Mouse (Mus musculus) heart, postnatal 10 days (tissue): ENCODE results near the gene Ptp4a2. TPM values are rescaled to one million over a fixed set of nuclear protein-coding genes. Genes with fewer than 3 reads are reported as not detected.
A peak's percentile ranks its signal among the peaks of the same experiment; 100 is the strongest.
"Not testable (repeated sequence)": the region's sequence is repeated elsewhere in the genome, so short reads cannot be mapped to it uniquely, and the experiment has no call there.

Experiments used
- DNase-seq, 2 experiments: peaks; one replicate each; pipeline ENCODE4 v3.0.0; 2021
- intact Hi-C: fragments of 180-260 bp; cut with DNase I; formaldehyde crosslinking; loops from one replicate; pipeline ENCODE4 v1.15.1; 2025
- total RNA-seq, 2 experiments: library from RNA; stranded (reverse); gene quantifications; 2 replicates each; pipeline ENCODE4 v1.2.3; 2021

The Ptp4a2 gene
- 100 to 1,000 TPM; 243 to 271 TPM for total RNA-seq

DNA sequence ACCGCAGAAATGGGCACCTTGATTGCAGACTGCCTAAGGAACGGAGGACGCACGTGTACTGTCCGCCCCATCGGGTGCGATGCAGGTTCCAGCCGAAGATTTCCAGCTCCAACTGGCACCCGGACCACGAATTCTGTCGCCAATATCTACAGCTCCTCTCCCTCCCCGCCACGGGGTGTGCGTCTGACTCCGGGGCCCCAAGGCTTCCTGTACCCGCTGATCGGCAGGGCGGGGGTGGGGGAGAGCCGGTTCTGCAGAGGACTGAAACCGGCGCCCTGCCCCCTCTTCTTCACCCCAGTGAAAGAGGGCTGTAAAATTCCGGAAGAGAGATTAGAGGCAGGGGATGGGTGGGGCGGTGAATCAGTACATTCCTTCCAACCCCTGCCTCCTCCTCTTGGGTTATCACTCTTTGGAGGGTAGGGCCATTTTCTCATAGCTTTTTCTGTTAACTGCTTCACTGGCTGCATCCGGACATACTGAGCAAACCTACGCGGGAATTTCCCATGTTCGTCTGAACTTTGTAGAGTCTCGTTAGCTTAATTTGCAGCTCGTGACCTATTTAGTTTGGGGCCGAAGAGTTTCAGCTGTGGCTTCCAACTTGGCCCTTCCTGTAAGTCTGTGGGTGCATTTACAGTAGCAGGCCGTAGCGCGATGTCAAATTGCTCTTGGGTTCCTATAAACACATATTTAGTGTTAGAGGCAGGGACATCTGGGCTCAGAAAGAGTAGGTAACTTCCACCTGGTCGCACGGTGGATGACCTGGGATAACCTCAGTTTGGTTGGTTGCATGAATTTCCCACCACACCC lies at the start of gene Ptp4a2:
TSS of gene Ptp4a2 (plus strand) at position 422 of the 807 bp plus-strand sequence.
- intact Hi-C loops, result loop anchor here (10.0 kb wide), 1 partner anchor 354 kb away; no protein-coding TSS in a partner anchor
- DNase-seq, result peak; percentile 81 to 83

DNA sequence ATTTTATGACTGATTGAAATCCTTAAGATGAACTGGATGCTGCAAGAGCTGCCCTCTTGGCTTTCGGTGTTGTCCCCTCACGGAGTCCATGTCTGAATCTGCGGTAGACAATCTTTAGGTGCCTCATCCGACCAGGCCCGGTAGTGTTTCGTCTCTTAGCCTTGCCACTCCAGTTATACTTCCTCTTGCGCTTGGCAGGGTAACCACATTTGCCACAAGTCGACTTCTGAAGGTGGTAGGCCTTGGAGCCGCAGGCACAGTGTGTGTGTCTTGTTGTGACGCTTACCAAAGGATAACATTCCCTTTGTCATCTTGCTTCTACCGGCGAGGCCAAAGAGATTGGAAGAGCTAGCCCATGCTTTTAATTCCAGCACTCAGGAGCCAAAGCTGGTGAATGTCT lies 49.4 kb upstream of the Ptp4a2 start:
- intact Hi-C loops, result no loop called here
- no peak for DNase-seq

DNA sequence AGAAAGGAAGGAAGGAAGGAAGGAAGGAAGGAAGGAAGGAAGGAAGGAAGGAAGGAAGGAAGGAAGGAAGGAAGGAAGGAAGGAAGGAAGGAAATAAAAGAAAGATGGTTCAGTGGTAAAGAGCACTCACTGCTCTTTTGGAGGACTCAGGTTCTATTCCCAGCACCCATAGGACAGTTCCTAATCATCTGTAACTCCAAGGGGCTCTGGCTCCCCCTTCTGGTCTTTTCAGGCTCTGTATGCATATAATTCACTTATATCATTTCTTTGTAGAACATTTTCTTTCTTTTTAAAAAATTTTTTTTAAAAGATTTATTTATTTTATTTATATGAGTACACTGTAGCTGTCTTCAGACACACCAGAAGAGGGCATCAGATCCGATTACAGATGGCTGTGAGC lies 48.5 kb upstream of the Ptp4a2 start:
- intact Hi-C loops, result not testable (repeated sequence)

DNA sequence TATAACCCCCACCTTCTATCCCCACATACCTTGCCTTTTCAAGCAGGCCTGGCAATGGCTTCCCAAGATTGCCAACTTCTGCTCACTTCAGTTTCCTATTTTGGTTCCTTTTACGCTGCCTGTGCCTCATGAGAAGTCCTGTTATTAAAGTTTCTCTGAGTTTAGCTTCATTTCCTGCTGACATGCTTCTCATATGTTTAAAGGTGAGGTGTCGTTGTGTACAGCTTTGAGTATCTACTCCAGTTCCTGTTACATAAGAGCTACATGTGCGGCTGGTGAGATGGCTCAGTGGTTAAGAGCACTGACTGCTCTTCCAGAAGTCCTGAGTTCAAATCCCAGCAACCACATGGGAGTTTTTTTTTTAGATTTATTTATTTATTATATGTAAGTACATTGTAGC lies 45.7 kb upstream of the Ptp4a2 start:
- no peak for DNase-seq
- intact Hi-C loops, result no loop called here

More for the DNA sequence above, 48.5 kb upstream of the Ptp4a2 start:
- DNase-seq, result not testable (repeated sequence)

DNA sequence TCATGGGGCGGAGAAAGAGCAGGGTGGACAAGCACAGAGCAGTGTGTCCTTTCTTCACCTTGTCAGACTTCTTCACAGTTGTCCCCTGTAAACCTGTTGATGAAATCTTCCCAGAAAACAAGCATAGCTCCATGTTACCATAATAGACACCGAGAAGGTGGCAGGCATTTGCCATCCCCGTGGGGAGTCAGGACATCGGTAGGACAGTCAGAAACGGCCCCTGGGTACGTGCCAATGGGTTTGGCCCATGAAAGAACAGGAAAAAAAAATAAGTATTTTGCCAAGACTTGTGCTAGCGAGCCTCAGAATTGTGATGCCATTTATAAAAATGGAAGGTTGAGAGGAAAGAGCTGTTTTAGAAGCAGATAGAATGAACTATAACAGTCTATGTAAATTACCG lies 43.2 kb upstream of the Ptp4a2 start:
- DNase-seq, result no peak
- intact Hi-C loops, result no loop called here

DNA sequence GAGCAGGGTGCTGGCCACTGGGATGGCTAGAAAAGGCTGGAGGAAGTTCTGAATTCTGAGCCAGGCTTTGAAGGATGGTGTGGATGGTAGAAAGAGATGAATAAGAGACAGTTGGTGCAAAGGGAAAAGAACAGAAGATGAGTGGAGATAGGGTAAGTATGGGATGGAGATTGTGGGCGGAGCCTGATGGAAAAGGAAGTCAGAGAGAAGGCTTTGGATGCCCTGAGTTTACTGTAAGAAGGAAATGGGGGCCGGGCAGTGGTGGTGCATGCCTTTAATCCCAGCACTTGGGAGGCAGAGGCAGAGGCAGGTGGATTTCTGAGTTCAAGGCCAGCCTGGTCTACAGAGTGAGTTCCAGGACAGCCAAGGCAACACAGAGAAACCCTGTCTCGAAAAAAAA lies 42.3 kb upstream of the Ptp4a2 start:
- DNase-seq, intact Hi-C loops: not testable (repeated sequence)

DNA sequence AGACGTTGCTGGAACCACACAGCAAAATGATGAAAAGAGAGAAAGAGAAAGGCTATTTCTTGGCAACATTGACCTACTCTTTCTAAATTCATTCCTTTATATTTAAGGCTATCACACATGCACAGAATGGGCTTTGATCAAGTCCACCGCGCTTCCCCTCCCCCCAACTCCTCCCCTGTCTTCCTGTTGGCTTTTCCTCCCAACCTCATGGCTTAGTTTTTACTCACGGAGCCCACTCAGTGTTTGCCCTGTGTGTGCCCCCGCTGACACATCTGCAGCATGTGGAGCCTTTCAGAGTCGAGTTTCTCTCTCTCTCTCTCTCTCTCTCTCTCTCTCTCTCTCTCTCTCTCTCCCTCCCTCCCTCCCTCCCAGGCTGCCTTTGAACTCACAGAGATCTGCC lies 40.4 kb upstream of the Ptp4a2 start:
- intact Hi-C loops, result no loop called here

DNA sequence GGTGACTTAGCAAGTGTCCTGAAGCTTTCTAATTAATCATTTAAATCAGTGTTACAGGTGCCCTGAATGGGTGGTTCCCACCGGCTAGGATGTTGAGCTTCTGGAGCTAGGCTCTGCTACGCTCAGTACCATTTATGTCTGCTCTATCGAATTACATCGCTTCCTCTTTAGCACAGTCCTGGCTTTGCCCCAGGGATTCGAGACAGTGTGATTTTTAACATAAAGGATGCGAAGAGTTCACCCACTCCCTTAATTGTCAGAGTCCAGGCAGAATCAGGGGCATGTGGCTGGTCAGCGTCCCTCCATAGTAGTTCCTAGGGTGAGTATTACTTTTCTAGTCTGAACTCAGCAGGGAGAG lies 39.7 kb upstream of the Ptp4a2 start:
- intact Hi-C loops, result no loop called here
- no peak for DNase-seq

More for the DNA sequence above, 40.4 kb upstream of the Ptp4a2 start:
- DNase-seq, result no peak

DNA sequence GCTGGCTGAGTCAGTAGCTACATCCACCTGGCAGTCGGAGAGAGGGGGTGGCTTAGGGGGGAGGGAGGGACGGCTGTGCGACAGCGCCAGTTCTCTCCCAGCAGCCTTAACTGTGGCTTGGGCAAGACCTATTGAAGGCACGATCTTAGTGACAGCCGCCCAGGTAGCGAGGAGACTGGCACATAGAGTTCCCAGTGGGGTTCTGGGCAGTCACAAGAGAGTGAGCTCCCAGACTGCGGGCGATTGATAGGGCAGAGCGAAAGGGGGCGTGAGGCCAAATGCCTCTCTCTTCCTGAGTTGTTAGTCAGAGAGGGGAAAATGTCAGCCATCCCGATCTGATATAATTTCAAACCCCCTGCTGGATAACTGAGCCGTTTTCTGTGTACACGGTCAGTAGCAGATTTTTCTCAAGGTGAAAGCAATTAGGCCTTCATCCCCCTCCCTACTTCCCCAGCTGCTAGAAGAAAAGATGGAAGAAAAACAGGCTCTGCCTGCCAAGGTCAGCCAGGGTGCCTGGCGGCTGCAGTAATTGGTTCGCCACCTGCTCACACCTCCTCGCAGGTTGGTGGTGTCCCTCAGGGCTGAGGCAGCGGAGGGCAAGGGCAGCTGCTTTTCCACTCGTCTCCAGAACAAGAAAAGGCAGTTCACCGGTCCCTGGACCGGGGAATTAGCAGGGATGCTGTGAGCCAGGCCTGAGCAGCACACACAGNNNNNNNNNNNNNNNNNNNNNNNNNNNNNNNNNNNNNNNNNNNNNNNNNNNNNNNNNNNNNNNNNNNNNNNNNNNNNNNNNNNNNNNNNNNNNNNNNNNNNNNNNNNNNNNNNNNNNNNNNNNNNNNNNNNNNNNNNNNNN lies 39.1 kb upstream of the Ptp4a2 start:
- intact Hi-C loops, result no loop called here
- peak; percentile 18 to 31 for DNase-seq

DNA sequence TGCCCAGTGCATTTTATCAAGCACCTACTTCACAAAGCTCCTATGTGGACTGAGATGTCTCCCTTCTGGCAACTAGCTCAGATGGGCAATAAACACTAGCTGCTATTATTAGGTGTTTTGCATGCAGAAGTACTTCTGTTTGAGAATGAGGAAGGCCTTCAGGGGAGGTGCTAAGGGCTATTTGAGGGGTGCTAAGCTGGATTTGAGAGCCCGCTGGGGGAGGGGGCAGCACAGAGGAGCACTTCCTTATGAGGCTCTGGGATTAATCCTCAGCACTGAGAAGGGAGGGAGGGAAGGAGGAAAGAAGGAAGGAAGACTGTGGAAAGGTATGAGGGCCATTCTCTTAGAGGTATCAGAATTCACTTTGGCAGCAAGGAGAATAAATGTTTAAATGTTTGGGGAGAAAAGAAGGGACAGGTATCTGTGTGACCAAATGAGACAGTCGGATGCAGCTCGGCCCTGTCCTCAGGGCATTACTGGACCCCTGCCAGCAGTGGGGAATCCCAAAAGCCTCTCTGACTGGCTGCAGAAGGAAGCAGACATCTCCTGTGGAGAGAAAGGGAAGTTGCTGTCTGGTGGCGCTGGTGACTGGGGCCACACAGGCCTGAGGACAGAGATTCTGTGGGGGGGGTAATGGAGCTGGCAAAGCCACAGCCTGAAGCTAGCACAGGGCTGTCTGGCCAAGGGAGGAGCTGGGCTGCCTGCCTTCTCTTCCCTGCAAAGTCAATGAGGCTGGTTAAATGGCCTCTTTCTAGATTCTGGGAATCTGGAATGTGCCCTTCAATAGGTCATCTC lies 28.9 kb upstream of the Ptp4a2 start:
- DNase-seq, result peak; percentile 56 to 57
- intact Hi-C loops, result no loop called here

DNA sequence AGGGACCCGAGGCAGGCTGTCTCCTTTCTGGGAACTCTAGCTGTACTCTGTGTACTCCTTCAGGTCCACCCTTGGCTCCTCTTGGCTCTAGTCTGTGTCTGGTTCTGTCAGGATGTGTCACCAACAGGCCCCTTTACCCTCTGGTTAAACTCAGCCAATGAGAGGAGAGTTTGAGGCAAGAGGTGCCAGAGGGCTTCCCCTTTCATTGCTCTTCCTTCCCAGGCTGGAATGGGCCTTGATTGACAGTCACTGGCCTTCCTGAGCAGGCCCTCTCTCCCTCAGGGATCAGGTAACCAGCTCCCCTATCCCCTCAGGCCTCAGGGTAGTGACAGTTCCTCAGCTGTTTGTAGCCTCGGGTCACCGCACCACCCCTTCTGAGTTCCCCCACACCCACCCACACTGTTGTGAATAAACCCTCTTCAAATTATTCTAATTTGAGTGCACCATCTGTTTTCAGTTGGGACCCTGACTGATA lies 28.1 kb upstream of the Ptp4a2 start:
- intact Hi-C loops, result no loop called here
- peak in 1 of 2 experiments; percentile 17 for DNase-seq

DNA sequence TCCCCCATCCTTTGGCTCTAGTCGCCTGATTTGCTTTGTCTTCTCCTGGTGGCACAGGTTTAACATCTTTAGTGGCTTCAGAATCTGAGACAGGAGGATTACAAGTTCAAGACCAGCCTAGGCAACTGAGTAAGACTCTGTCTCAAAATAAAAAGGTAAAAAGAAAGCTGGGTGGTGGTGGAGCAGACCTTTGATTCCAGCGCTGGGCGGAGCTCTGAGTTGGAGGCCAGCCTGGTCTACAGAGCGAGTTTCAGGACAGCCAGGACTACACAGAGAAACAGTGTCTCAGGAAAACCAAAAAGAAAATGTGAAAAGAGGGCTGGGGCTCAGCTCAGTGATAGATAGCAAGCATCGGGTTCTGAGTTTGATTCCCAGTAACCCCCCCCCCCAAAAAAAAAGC lies 27.5 kb upstream of the Ptp4a2 start:
- no peak for DNase-seq
- intact Hi-C loops, result no loop called here

DNA sequence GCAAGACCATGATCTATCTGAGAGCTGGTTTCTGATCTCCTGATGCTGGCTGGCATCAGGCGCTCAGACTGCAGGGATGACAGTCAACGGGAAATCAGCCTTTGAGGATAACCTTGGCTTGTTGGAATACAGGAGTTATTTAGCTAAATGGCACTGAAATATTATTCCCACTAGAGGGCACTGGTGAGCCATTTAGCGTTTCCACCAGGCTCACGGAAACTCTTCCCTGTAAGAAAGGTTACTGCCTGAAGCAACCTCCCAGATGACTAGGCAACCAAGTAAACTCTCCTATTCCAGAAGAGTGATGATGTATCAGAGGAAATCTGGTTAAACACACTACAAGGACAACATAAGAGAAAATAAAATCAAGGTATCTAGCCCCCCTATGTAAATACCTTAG lies 25.8 kb upstream of the Ptp4a2 start:
- intact Hi-C loops, result loop anchor here (1.0 to 5.0 kb wide), 5 partner anchors 30 to 302 kb away; no protein-coding TSS in a partner anchor
- peak; percentile 83 to 89 for DNase-seq

DNA sequence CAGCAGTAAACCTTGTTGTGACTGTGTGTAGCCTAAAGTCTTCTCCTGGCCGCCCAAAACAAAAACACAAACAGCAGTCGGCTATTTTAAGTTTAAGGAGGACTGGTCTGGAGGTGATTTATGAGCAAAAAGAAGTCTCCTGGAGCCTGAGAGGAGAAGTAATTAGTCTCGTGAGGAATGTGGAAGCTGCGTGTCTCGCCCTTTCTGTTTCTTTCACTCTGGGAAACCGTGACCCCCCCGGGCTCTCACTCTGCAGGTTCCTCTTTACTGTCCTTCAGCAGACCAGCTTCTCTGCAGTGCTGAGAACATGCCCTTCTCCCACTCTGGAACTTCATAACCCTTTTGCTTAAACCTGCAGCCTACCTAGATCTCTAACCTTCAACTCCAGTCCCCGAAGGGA lies 22.3 kb upstream of the Ptp4a2 start:
- intact Hi-C loops, result loop anchor here (5.0 kb wide), 2 partner anchors 69 to 299 kb away; no protein-coding TSS in a partner anchor
- DNase-seq, result no peak

DNA sequence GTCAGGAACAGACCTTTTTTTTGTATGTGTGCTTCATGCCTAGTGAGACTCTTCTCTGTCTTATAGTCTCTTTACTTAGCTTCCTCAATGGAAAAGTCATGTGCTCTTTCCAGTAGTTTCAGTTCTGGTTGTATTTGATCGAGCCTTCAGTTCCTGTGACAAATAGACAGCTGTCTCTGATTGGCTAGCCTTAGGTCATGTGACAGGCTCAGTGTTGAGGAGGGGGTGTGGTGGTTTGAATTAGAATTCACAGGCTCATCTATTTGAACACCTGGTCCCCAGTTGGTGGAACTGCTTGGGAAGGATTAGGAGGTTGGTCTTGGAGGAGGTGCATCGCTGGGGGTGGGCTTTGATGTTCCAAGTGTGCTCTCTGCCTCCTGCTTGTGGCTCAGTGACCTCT lies 21.4 kb upstream of the Ptp4a2 start:
- DNase-seq, result no peak
- intact Hi-C loops, result loop anchor here (5.0 kb wide), 2 partner anchors 68 to 298 kb away; no protein-coding TSS in a partner anchor

DNA sequence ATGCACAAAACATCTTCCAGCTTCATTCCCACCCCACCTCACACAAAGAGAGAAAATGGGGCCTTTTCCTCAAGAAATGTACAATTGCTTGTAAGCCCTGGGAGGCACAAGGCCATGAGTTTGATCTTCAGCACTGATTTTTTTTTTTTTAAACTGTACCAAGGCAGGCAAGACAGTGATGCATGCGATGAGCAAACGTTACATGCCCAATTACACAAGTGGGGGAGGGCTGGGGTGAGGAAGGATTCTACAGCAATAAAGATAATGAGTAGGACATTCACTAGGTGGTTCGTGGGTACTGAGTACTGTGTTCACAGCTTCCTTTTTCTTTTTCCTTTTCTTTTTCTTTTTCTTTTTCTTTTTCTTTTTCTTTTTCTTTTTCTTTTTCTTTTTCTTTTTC lies 20.5 kb upstream of the Ptp4a2 start:
- intact Hi-C loops, result no loop called here
- no peak for DNase-seq

DNA sequence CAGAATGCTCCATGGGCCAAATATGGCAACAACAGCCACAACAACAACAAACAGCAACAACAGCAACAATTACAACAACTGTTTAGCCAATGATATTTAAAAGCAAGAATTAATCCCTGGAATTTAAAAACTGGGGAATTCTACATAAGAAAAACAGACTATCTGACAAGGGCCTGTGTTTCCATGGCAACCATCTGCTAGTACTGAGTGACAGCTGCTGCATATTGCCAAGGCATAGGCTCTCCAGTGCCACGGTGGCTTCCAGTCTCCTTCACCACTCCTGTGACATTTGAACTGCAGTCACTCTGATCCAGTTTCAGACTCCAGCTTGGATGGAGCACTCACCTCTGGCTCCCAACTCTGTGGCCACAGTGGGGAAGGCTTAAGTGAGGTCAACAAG lies 19.6 kb upstream of the Ptp4a2 start:
- intact Hi-C loops, result no loop called here
- no peak for DNase-seq

DNA sequence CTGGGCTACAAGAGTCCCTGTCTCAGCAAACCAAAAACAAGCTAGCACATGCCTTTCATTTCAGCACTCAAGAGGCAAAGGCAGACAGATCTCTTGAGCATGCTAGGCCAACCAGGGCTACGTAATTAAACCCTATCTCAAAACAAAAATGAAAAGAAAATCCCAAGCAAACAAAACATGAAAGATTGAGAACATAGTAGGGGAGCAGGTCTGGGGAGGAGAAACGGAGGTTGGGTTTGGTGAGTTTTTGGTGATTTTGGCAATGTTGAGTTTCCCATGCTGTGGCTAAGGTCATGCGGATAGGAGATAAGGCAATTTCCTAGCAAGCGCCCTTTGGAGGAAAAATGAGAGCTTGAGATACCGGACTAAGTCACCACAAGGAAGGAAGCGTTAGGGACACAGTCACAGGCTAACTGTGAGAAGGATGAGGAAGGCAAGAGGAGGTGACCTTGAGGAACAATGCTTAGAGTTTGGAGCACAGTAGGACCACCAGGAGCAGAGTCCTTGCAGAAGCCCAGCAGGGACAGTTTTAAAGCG lies 18.3 kb upstream of the Ptp4a2 start:
- intact Hi-C loops, result no loop called here
- DNase-seq, result no peak

DNA sequence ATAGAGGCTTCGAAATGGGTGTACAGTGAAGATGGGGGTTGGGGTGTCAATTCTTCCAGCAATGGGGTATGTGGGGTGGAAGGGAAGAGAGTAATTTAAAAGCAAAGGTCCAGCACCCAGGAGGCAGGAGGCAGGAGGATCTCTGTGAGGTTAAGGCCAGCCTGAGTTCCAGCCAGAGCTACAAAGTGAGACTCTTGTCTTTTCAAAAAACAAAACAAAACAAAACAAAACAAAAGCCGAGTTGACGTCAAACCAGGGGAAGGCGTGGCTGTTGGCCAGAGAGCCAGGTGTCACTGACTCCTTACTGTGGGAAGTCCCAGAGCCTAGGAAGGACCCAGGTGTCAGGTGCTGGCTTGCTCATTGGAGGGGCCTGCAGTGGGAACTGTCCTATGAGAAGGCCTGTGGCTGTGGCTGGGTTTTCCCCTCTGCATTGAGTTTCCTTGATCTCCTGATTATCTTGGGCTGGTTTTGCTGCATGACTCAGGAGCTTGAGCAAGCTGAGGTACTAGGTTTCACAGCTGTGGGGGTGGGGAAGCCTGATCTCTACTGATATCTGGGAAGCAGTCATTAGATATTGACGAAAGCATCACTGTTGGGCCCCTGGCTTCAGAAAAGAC lies 17.2 kb upstream of the Ptp4a2 start:
- intact Hi-C loops, result no loop called here
- DNase-seq, result no peak
